Mouse (Mus musculus): ENCODE results near the gene Gorasp1. TPM values are rescaled to one million over a fixed set of nuclear protein-coding genes. Genes with fewer than 3 reads are reported as not detected.

Gorasp1 gene
- 14.4 and 16.4 TPM in 2 replicates for polyA plus RNA-seq (2015; fragmentation: Nextera tagmentation; extraction: Ambion mirVana)

DNA sequence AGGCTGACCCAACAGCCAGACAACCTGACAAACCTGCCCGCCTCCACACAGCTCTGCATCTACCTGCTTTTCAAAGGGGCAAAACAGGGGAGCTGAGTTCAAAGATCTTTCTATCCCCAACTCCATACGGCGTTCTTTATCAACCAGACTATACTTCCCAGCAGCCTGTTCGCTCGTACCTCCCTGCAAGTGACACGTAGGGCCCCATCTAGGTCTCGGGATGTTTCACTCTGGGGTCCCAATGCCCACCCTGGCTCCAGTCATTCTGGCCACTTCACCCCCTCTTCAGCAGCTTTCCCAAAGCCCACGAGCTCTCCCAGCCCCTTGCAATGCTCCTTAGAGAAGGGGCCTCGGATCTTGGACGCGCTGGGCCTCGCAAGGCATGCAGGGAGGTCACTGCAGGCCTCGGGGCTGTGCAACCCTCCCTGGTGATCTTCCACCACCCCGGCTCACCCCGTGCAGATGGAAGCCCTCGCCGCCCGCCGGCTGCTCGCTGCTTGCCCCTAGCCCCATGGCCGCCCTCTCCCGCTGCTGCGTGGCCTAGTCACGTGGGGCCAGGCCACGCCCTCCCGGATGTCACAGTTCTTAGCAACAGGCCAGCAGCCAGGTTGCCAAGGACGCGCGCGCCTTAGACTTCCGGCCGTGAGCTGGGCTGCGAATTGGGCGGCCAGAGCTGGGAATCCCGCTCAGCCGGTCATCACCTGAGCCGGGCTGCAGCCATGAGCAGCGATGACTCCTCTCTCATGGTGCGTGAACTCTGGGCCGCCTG, at the start of gene Gorasp1, which contains the start of gene Ttc21a:
Gorasp1 (minus strand) TSS at position 561 of the 769 bp plus-strand sequence.
Ttc21a (plus strand) TSS at position 602 of the 769 bp plus-strand sequence.
- Histone ChIP-seq H3K9me3 (ENCODE audit: control insufficient read depth) (no peaks in the 10 kb centered on the region), H3K9ac (ENCODE audit: low read depth, low read length) (peak within 1 kb of the TSS; percentile 69), H3K4me2 (replicated peaks; ENCODE audit: low read depth) (peak within 1 kb of the TSS; percentile 95), H3K27me3 (replicated peaks; ENCODE audit: control insufficient read depth, insufficient read depth, low read length) (no peaks in the 10 kb centered on the region), H3K36me3 (ENCODE audit: control insufficient read depth, insufficient read depth) (no peaks in the 10 kb centered on the region; the same call in 1 of the 2 replicates), H3K4me3 (ENCODE audit: low read depth, low read length) (peak within 1 kb of the TSS; percentile 81), H3K27ac (ENCODE audit: low read depth, low read length) (peak within 1 kb of the TSS; percentile 60; the same call in 1 of the 2 replicates), H3K4me1 (replicated peaks; ENCODE audit: control insufficient read depth, insufficient read depth, low read length) (0 out of 2 replicates have a peak, but pooled peaks cover 4% of the 10 kb centered on the region)
- ATAC-seq = peak; percentile 89
- WGBS = 2% methylated on average over 40 of the region's 40 CpGs
- TF ChIP-seq CTCF (IDR thresholded peaks at IDR 0.05; ENCODE audit: low read depth) = no peak

GRCm38 (mm10) chr9:119985881-119986574, 48.7 kb upstream of the Gorasp1 start:
- Histone ChIP-seq H3K4me3 (ENCODE audit: low read depth, low read length) (no peak overlapping the region), H3K4me2 (replicated peaks; ENCODE audit: low read depth) (no peak overlapping the region), H3K4me1 (replicated peaks; ENCODE audit: control insufficient read depth, insufficient read depth, low read length) (peaks cover 10% of the 10 kb centered on the region; the same call in 1 of the 2 replicates), H3K27ac (ENCODE audit: low read depth, low read length) (no peak overlapping the region), H3K9me3 (ENCODE audit: control insufficient read depth) (no peaks in the 10 kb centered on the region), H3K27me3 (replicated peaks; ENCODE audit: control insufficient read depth, insufficient read depth, low read length) (no peaks in the 10 kb centered on the region), H3K9ac (ENCODE audit: low read depth, low read length) (no peak overlapping the region), H3K36me3 (ENCODE audit: control insufficient read depth, insufficient read depth) (no peaks in the 10 kb centered on the region)
- WGBS = 70% methylated on average over 10 of the region's 10 CpGs
- no peak for ATAC-seq
- TF ChIP-seq CTCF (IDR thresholded peaks at IDR 0.05; ENCODE audit: low read depth) = no peak

- no peaks in the 10 kb centered on the region for H3K9me3 ChIP-seq (ENCODE audit: control insufficient read depth)
- peak within 1 kb of the TSS; percentile 86 for H3K4me3 ChIP-seq (ENCODE audit: low read depth, low read length)
- no peaks in the 10 kb centered on the region for H3K36me3 ChIP-seq (ENCODE audit: control insufficient read depth, insufficient read depth)
- H3K4me2 ChIP-seq (replicated peaks; ENCODE audit: low read depth) = peak within 1 kb of the TSS; percentile 94
- peak within 1 kb of the TSS; percentile 88 for H3K9ac ChIP-seq (ENCODE audit: low read depth, low read length)
- H3K4me1 ChIP-seq (replicated peaks; ENCODE audit: control insufficient read depth, insufficient read depth, low read length) = peaks cover 18% of the 10 kb centered on the region
- TF ChIP-seq CTCF (IDR thresholded peaks at IDR 0.05; ENCODE audit: low read depth) = no peak
- 18% methylated on average over 14 of the region's 14 CpGs for WGBS
- ATAC-seq = no peak
- H3K27me3 ChIP-seq (replicated peaks; ENCODE audit: control insufficient read depth, insufficient read depth, low read length) = no peaks in the 10 kb centered on the region
- peak within 1 kb of the TSS; percentile 84 for H3K27ac ChIP-seq (ENCODE audit: low read depth, low read length)
Observed at GRCm38 (mm10) chr9:119984536-119985011, 47.2 kb upstream of the Gorasp1 start, which contains the start of gene Csrnp1. Csrnp1 (minus strand) TSS chr9:119984658.

GRCm38 (mm10) chr9:119983585-119984535, 46.5 kb upstream of the Gorasp1 start:
- ATAC-seq = peak; percentile 84
- TF ChIP-seq CTCF (IDR thresholded peaks at IDR 0.05; ENCODE audit: low read depth) = no peak
- peak overlapping the region; percentile 84 for H3K27ac ChIP-seq (ENCODE audit: low read depth, low read length)
- H3K4me3 ChIP-seq (ENCODE audit: low read depth, low read length) = peak overlapping the region; percentile 86
- H3K4me2 ChIP-seq (replicated peaks; ENCODE audit: low read depth) = peak overlapping the region; percentile 94
- peak overlapping the region; percentile 88 for H3K9ac ChIP-seq (ENCODE audit: low read depth, low read length)
- H3K4me1 ChIP-seq (replicated peaks; ENCODE audit: control insufficient read depth, insufficient read depth, low read length) = peaks cover 18% of the 10 kb centered on the region
- no peaks in the 10 kb centered on the region for H3K9me3 ChIP-seq (ENCODE audit: control insufficient read depth)
- WGBS = 2% methylated on average over 63 of the region's 79 CpGs
- no peaks in the 10 kb centered on the region for H3K27me3 ChIP-seq (replicated peaks; ENCODE audit: control insufficient read depth, insufficient read depth, low read length)
- H3K36me3 ChIP-seq (ENCODE audit: control insufficient read depth, insufficient read depth) = no peaks in the 10 kb centered on the region

GRCm38 (mm10) chr9:119982956-119983551, 45.7 kb upstream of the Gorasp1 start:
- Histone ChIP-seq H3K9me3 (ENCODE audit: control insufficient read depth) (no peaks in the 10 kb centered on the region), H3K4me1 (replicated peaks; ENCODE audit: control insufficient read depth, insufficient read depth, low read length) (peaks cover 18% of the 10 kb centered on the region), H3K27ac (ENCODE audit: low read depth, low read length) (peak overlapping the region; percentile 84), H3K4me3 (ENCODE audit: low read depth, low read length) (peak overlapping the region; percentile 86), H3K4me2 (replicated peaks; ENCODE audit: low read depth) (peak overlapping the region; percentile 94), H3K9ac (ENCODE audit: low read depth, low read length) (peak overlapping the region; percentile 88), H3K36me3 (ENCODE audit: control insufficient read depth, insufficient read depth) (no peaks in the 10 kb centered on the region), H3K27me3 (replicated peaks; ENCODE audit: control insufficient read depth, insufficient read depth, low read length) (no peaks in the 10 kb centered on the region)
- WGBS = under 1% methylated on average over 44 of the region's 48 CpGs
- no peak for TF ChIP-seq CTCF (IDR thresholded peaks at IDR 0.05; ENCODE audit: low read depth)
- peak; percentile 4; the same call in 1 of the 2 replicates for ATAC-seq
